Mouse (Mus musculus) testis, postnatal 10 days (tissue): Measurements from ENCODE around the gene Tiam2.

Source experiments
- DNase-seq: peaks from one replicate; pipeline ENCODE4 v3.0.0; 2021; ENCODE audit warnings: low spot score

The Tiam2 gene

GRCm38 (mm10) chr17:3396881-3397281 is 70.5 kb downstream of the Tiam2 start:
- no peak for DNase-seq

- DNase-seq: no peak
These were observed 71.5 kb downstream of the Tiam2 start for GRCm38 (mm10) chr17:3397836-3398235.

- DNase-seq: no peak
These were observed 79.1 kb downstream of the Tiam2 start for GRCm38 (mm10) chr17:3405350-3406073.

- DNase-seq: no peak
These were observed 80.7 kb downstream of the Tiam2 start for GRCm38 (mm10) chr17:3407051-3407450.

- DNase-seq: no peak
These were observed 83.9 kb downstream of the Tiam2 start for GRCm38 (mm10) chr17:3410307-3410706.

- DNase-seq: no peak
These were observed 86.4 kb downstream of the Tiam2 start for GRCm38 (mm10) chr17:3412771-3413170.

- no peak for DNase-seq
These were observed 89.2 kb downstream of the Tiam2 start for GRCm38 (mm10) chr17:3415580-3415979.

- DNase-seq: no peak
These were observed 90.0 kb downstream of the Tiam2 start for GRCm38 (mm10) chr17:3416401-3416800.

GRCm38 (mm10) chr17:3419368-3419928 is 93.1 kb downstream of the Tiam2 start:
- DNase-seq: no peak

GRCm38 (mm10) chr17:3420148-3420547 is 93.8 kb downstream of the Tiam2 start:
- DNase-seq: no peak

- DNase-seq: no peak
These were observed 97.0 kb downstream of the Tiam2 start for GRCm38 (mm10) chr17:3423416-3423815.

- no peak for DNase-seq
These were observed 102.3 kb downstream of the Tiam2 start for GRCm38 (mm10) chr17:3428659-3429058.

GRCm38 (mm10) chr17:3432590-3433498 is 106.5 kb downstream of the Tiam2 start:
- DNase-seq: no peak

- DNase-seq: no peak
These were observed 107.3 kb downstream of the Tiam2 start for GRCm38 (mm10) chr17:3433521-3434271.

GRCm38 (mm10) chr17:3435299-3435698 is 108.9 kb downstream of the Tiam2 start:
- no peak for DNase-seq

- no peak for DNase-seq
These were observed 110.6 kb downstream of the Tiam2 start for GRCm38 (mm10) chr17:3436841-3437515.

GRCm38 (mm10) chr17:3442526-3443401 is 116.4 kb downstream of the Tiam2 start:
- no peak for DNase-seq

- DNase-seq: no peak
These were observed 120.0 kb downstream of the Tiam2 start for GRCm38 (mm10) chr17:3446191-3446950.

GRCm38 (mm10) chr17:3448725-3449124 is 122.4 kb downstream of the Tiam2 start:
- DNase-seq: peak; percentile 73

- peak; percentile 78 for DNase-seq
These were observed 124.7 kb downstream of the Tiam2 start for GRCm38 (mm10) chr17:3451077-3451476.
